Mouse (Mus musculus) T-cell, adult 2 months (primary cell): ENCODE results near the gene Gm5773.
"Not testable (repeated sequence)": the region's sequence is repeated elsewhere in the genome, so short reads cannot be mapped to it uniquely, and the experiment has no call there.

Experiments used
- DNase-seq: peaks from one replicate; pipeline ENCODE4 v3.0.0; 2022; ENCODE audit warnings: low spot score

Gm5773 gene

DNA sequence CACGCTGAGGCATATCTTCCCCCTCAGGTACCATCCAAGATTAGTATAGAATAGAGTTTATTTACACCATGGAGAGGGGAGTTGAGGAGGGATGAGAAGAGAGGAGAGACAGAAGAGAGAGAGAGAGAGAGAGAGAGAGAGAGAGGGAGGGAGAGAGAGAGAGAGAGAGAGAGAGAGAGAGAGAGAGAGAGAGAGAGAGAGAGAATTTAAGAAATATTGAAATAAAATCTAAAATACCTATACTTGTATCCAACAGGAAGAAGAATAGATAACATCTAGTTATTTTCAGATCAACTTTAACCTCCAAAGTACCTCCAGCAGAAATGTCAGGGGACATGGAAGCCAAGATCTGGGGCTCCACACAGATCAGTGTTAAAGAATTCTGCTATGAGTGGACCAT, at the start of gene Gm5773:
TSS of gene Gm5773 (plus strand) at position 301 of the 400 bp plus-strand sequence.
- DNase-seq: not testable (repeated sequence)

GRCm38 (mm10) chr3:93745475-93745874, 27.3 kb upstream of the Gm5773 start:
- DNase-seq: not testable (repeated sequence)

GRCm38 (mm10) chr3:93754022-93754421, 18.8 kb upstream of the Gm5773 start:
- DNase-seq: not testable (repeated sequence)

DNA sequence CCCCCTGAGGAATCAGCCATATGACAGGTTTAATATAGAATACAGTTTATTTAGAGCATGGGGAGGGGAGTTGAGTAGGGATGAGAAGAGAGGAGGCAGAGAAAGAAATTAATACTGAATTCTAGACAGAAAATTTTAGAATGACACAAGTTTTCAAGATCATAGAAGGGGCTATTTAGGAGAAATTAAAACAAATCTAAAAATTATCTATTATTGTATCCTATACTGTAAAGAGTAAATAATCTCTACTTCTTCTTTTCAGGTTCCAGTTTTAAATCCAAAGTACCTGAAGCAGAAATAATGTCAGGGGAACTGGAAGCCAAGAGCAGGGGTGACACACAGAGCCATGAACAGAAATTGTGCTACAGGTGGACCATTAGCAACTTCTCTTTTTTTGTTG, 23.3 kb downstream of the Gm5773 start, which contains the start of gene Tdpoz4:
TSS of gene Tdpoz4 (plus strand) at position 301 of the 400 bp plus-strand sequence.
- DNase-seq: not testable (repeated sequence)

GRCm38 (mm10) chr3:93813341-93813740, 40.5 kb downstream of the Gm5773 start:
- not testable (repeated sequence) for DNase-seq
